24 mouse cellular contexts compared by ENCODE assay signal in the genomic region with DNA sequence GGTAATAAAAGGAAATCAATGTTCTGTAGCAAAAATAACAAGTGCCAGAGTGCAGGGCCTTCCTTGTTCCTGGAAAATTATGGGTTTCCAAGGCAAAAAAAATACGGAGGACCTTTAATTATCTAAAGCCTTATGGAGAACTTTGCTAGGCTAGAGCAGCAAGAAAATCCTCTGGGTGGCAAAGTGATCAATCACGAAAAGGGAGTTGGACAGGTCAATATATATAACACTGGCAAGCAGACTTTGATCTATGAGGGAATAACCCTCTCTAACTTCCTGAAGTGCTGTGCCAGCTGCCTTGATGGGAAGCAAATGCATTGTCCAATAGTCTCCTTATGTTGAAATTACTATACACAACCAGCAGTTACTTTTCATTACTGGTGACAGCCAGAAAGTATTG.
DNase-seq lines count a peak whose midpoint lies in the region; ATAC-seq lines count a peak whose summit lies in the region.
"Had no signal": no experiment of that assay in that cellular context is flagged by ENCODE, and none has a peak within 500 bp of the region (broad histone marks: within the 10 kb centered on the region; RNA-seq: fewer than 3 reads in every experiment).

No protein-coding gene starts in this region.

- ATAC-seq in hindbrain, embryonic 13.5 days (ENCODE audit: low FRiP score) = 0 out of 2 replicates have a peak, but pooled peaks have one; percentile 46
- no peak for ATAC-seq in hindbrain, embryonic 12.5 days (ENCODE audit: low FRiP score)
- ATAC-seq in kidney, embryonic 15.5 days (replicated peaks; ENCODE audit: low FRiP score) = peak; percentile 66
- no peak; the same call in 1 of the 2 replicates for ATAC-seq in kidney, embryonic 16.5 days (ENCODE audit: low FRiP score, low TSS enrichment)
- ATAC-seq in neural tube, embryonic 14.5 days (ENCODE audit: low read depth) = peak; percentile 56; the same call in 1 of the 2 replicates
- ATAC-seq: forebrain, embryonic 14.5 days; forebrain, postnatal 0 days; Patski had no signal

- no peaks in the 10 kb centered on the region for H3K27me3 ChIP-seq in hindbrain, embryonic 13.5 days
- H3K27me3 ChIP-seq in hindbrain, embryonic 12.5 days = no peaks in the 10 kb centered on the region
- H3K27me3 ChIP-seq in kidney, embryonic 15.5 days = no peaks in the 10 kb centered on the region
- H3K27me3 ChIP-seq in kidney, embryonic 16.5 days (ENCODE audit: insufficient read depth, low read length) = no peaks in the 10 kb centered on the region
- no peaks in the 10 kb centered on the region for H3K27me3 ChIP-seq in neural tube, embryonic 14.5 days (ENCODE audit: control insufficient read depth, insufficient read depth, low read length)
- H3K27me3 ChIP-seq: CH12.LX; embryonic facial prominence, embryonic 12.5 days; embryonic facial prominence, embryonic 15.5 days; hindbrain, embryonic 15.5 days; Patski had no signal

- DNase-seq in neural tube, embryonic 10.5 days (ENCODE audit: extremely low spot score, low spot score) = no peak
- DNase-seq: adrenal gland, postnatal 10 days; adrenal gland, postnatal 36 days; cerebellum, adult 11 months; cerebellum, adult 2 months; cerebellum, adult 9-11 months; cerebellum, postnatal 25 days; forebrain, postnatal 0 days; gastrocnemius, adult 2 months; gastrocnemius, postnatal 14 days; heart, adult 11 months had no signal

- H3K36me3 ChIP-seq in hindbrain, embryonic 13.5 days = no peaks in the 10 kb centered on the region
- no peaks in the 10 kb centered on the region for H3K36me3 ChIP-seq in hindbrain, embryonic 12.5 days
- H3K36me3 ChIP-seq in kidney, embryonic 15.5 days = no peaks in the 10 kb centered on the region
- H3K36me3 ChIP-seq in kidney, embryonic 16.5 days (ENCODE audit: insufficient read depth, low read length) = no peaks in the 10 kb centered on the region
- H3K36me3 ChIP-seq in neural tube, embryonic 14.5 days (ENCODE audit: control insufficient read depth, insufficient read depth, low read length) = no peaks in the 10 kb centered on the region
- H3K36me3 ChIP-seq: embryonic facial prominence, embryonic 12.5 days; embryonic facial prominence, embryonic 15.5 days; G1E; hindbrain, embryonic 15.5 days had no signal

- WGBS in hindbrain, embryonic 13.5 days = 76% methylated on average over 2 of the region's 2 CpGs
- 69% methylated on average over 2 of the region's 2 CpGs for WGBS in hindbrain, embryonic 12.5 days
- WGBS in kidney, embryonic 15.5 days = 32% methylated on average over 2 of the region's 2 CpGs
- WGBS in kidney, embryonic 16.5 days = 23% methylated on average over 2 of the region's 2 CpGs
- WGBS in neural tube, embryonic 14.5 days = 83% methylated on average over 2 of the region's 2 CpGs

- no peak overlapping the region for H3K27ac ChIP-seq in hindbrain, embryonic 13.5 days
- no peak overlapping the region for H3K27ac ChIP-seq in hindbrain, embryonic 12.5 days
- no peak overlapping the region for H3K27ac ChIP-seq in kidney, embryonic 15.5 days
- H3K27ac ChIP-seq in kidney, embryonic 16.5 days (ENCODE audit: low read length) = no peak overlapping the region
- H3K27ac ChIP-seq in neural tube, embryonic 14.5 days (ENCODE audit: low read depth, low read length) = no peak overlapping the region
- H3K27ac ChIP-seq: embryonic facial prominence, embryonic 12.5 days; embryonic facial prominence, embryonic 15.5 days; gastrocnemius, adult 2 months; hindbrain, embryonic 15.5 days had no signal

- no peak overlapping the region for H3K4me2 ChIP-seq in hindbrain, embryonic 13.5 days
- no peak overlapping the region for H3K4me2 ChIP-seq in hindbrain, embryonic 12.5 days (replicated peaks)
- no peak overlapping the region for H3K4me2 ChIP-seq in kidney, embryonic 15.5 days
- no peak overlapping the region for H3K4me2 ChIP-seq in kidney, embryonic 16.5 days (replicated peaks; ENCODE audit: low read depth, low read length)
- no peak overlapping the region for H3K4me2 ChIP-seq in neural tube, embryonic 14.5 days (ENCODE audit: low read depth, low read length)
- H3K4me2 ChIP-seq: embryonic facial prominence, embryonic 12.5 days; embryonic facial prominence, embryonic 15.5 days; heart, embryonic 11.5 days; hindbrain, embryonic 15.5 days had no signal

- H3K9me3 ChIP-seq in hindbrain, embryonic 13.5 days = no peaks in the 10 kb centered on the region
- H3K9me3 ChIP-seq in hindbrain, embryonic 12.5 days (replicated peaks) = no peaks in the 10 kb centered on the region
- H3K9me3 ChIP-seq in kidney, embryonic 15.5 days (replicated peaks) = no peaks in the 10 kb centered on the region
- no peaks in the 10 kb centered on the region for H3K9me3 ChIP-seq in kidney, embryonic 16.5 days (ENCODE audit: low read length)
- H3K9me3 ChIP-seq in neural tube, embryonic 14.5 days (ENCODE audit: control insufficient read depth, low read length) = no peaks in the 10 kb centered on the region
- H3K9me3 ChIP-seq: embryonic facial prominence, embryonic 12.5 days; embryonic facial prominence, embryonic 15.5 days; G1E; hindbrain, embryonic 15.5 days had no signal

- no peak overlapping the region for H3K9ac ChIP-seq in hindbrain, embryonic 13.5 days
- no peak overlapping the region for H3K9ac ChIP-seq in hindbrain, embryonic 12.5 days
- no peak overlapping the region for H3K9ac ChIP-seq in kidney, embryonic 15.5 days
- no peak overlapping the region for H3K9ac ChIP-seq in kidney, embryonic 16.5 days (replicated peaks; ENCODE audit: low read length)
- no peak overlapping the region for H3K9ac ChIP-seq in neural tube, embryonic 14.5 days (replicated peaks; ENCODE audit: low read depth, low read length)
- H3K9ac ChIP-seq: embryonic facial prominence, embryonic 12.5 days; embryonic facial prominence, embryonic 15.5 days; forebrain, postnatal 0 days; hindbrain, embryonic 15.5 days had no signal

- no peaks in the 10 kb centered on the region for H3K4me1 ChIP-seq in hindbrain, embryonic 13.5 days (replicated peaks)
- no peaks in the 10 kb centered on the region for H3K4me1 ChIP-seq in hindbrain, embryonic 12.5 days
- no peaks in the 10 kb centered on the region for H3K4me1 ChIP-seq in kidney, embryonic 15.5 days
- no peaks in the 10 kb centered on the region for H3K4me1 ChIP-seq in kidney, embryonic 16.5 days (ENCODE audit: insufficient read depth, low read length)
- no peaks in the 10 kb centered on the region for H3K4me1 ChIP-seq in neural tube, embryonic 14.5 days (ENCODE audit: control insufficient read depth, insufficient read depth, low read length)
- H3K4me1 ChIP-seq: embryonic facial prominence, embryonic 12.5 days; embryonic facial prominence, embryonic 15.5 days; hindbrain, embryonic 15.5 days had no signal

- no peak overlapping the region for H3K4me3 ChIP-seq in hindbrain, embryonic 13.5 days
- H3K4me3 ChIP-seq in hindbrain, embryonic 12.5 days = no peak overlapping the region
- H3K4me3 ChIP-seq in kidney, embryonic 15.5 days (replicated peaks) = no peak overlapping the region
- H3K4me3 ChIP-seq in kidney, embryonic 16.5 days (ENCODE audit: low read length) = no peak overlapping the region
- H3K4me3 ChIP-seq in neural tube, embryonic 14.5 days (ENCODE audit: low read depth, low read length) = no peak overlapping the region
- H3K4me3 ChIP-seq: embryonic facial prominence, embryonic 12.5 days; embryonic facial prominence, embryonic 15.5 days; gastrocnemius, adult 2 months; hindbrain, embryonic 15.5 days had no signal

Comparison
In these comparisons a context has a peak if more than half of its experiments do, and no peak if none do; other contexts are left out.
1. ATAC-seq: peak in hindbrain, embryonic 13.5 days (single experiment), kidney, embryonic 15.5 days (single experiment) and neural tube, embryonic 14.5 days (single experiment); none in hindbrain, embryonic 12.5 days (single experiment) and kidney, embryonic 16.5 days (single experiment).